Mouse (Mus musculus): ENCODE measurements around the gene Csrnp1.

Csrnp1 gene

GRCm38 (mm10) chr9:119945173-119945900 is 39.1 kb downstream of the Csrnp1 start:
- in situ Hi-C loops (cut with MboI, MseI): no loop called here

DNA sequence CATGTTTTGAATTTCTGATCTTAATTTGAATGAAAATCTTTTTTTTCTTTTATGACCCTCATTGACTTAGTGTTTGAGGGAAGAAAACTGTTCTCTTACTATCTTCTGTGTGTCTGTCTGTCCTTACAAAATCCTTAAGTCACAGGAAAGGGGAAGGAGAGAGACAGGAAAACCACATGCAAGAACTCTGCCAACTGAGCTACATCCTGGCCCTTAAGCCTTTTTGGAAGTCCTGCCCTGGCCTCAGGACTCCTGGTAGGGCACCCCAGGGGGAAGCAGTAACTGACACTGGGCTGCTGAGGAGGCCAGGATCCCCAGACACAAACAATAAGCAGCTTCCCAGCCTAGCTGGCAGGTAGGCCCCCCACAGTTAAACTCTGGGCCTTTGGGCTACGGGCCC is 41.1 kb downstream of the Csrnp1 start:
- in situ Hi-C loops (cut with MboI, MseI): no loop called here

GRCm38 (mm10) chr9:119941861-119942260 is 42.6 kb downstream of the Csrnp1 start:
- in situ Hi-C loops (cut with MboI, MseI): no loop called here

DNA sequence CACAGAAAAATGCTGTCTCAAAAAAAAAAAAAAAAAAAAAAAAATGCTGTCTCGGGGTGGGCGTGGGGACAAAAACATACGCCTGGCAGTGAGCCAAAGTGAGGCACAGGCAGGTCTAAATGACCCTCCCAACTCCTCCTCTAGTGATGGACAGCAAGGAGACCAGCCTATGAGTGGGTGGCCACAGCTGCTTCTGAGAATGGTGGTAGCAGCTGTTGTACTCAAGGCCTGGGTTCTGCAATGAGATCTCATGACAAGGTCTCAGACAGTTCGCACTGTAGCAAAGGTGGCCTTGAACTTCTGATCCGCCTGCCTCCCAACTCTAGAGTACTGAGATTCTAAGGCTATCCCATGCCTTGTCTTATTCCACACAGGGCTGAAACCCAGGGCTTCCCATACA is 43.1 kb downstream of the Csrnp1 start:
- in situ Hi-C loops (cut with MboI, MseI): no loop called here

GRCm38 (mm10) chr9:119939646-119940045 is 44.8 kb downstream of the Csrnp1 start:
- in situ Hi-C loops (cut with MboI, MseI): no loop called here

- in situ Hi-C loops (cut with MboI, MseI): no loop called here
These were observed 46.0 kb downstream of the Csrnp1 start for GRCm38 (mm10) chr9:119938496-119938895.

DNA sequence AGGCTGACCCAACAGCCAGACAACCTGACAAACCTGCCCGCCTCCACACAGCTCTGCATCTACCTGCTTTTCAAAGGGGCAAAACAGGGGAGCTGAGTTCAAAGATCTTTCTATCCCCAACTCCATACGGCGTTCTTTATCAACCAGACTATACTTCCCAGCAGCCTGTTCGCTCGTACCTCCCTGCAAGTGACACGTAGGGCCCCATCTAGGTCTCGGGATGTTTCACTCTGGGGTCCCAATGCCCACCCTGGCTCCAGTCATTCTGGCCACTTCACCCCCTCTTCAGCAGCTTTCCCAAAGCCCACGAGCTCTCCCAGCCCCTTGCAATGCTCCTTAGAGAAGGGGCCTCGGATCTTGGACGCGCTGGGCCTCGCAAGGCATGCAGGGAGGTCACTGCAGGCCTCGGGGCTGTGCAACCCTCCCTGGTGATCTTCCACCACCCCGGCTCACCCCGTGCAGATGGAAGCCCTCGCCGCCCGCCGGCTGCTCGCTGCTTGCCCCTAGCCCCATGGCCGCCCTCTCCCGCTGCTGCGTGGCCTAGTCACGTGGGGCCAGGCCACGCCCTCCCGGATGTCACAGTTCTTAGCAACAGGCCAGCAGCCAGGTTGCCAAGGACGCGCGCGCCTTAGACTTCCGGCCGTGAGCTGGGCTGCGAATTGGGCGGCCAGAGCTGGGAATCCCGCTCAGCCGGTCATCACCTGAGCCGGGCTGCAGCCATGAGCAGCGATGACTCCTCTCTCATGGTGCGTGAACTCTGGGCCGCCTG is 47.3 kb downstream of the Csrnp1 start, which contains the start of the genes Gorasp1 and Ttc21a:
Gorasp1 (minus strand) TSS at position 561 of the 769 bp plus-strand sequence.
Ttc21a (plus strand) TSS at position 602 of the 769 bp plus-strand sequence.
- in situ Hi-C loops (cut with MboI, MseI): no loop called here

- in situ Hi-C loops (cut with MboI, MseI): no loop called here
These were observed 50.8 kb downstream of the Csrnp1 start for GRCm38 (mm10) chr9:119933675-119934074.

GRCm38 (mm10) chr9:119932358-119932757 is 52.1 kb downstream of the Csrnp1 start:
- in situ Hi-C loops (cut with MboI, MseI): no loop called here

DNA sequence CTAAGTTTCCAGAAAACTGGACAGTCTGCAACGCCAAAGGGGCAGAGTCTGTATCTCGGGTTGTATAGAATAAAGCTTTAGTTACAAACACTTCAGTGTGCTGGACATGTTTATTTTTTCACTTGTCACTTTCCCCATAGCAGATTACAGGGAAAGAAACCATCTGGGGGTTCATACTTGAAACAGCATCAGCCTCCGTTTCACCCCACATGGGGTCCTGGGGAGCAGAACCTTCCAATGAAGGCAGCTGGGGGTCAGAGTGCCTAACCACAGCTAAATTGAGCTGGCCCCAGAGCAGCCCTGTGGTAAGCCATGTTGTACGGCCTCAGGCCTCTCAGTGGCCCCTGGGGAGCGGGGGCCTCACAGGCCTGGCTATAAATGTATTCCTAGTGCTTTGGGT is 58.0 kb downstream of the Csrnp1 start:
- in situ Hi-C loops (cut with MboI, MseI): no loop called here

DNA sequence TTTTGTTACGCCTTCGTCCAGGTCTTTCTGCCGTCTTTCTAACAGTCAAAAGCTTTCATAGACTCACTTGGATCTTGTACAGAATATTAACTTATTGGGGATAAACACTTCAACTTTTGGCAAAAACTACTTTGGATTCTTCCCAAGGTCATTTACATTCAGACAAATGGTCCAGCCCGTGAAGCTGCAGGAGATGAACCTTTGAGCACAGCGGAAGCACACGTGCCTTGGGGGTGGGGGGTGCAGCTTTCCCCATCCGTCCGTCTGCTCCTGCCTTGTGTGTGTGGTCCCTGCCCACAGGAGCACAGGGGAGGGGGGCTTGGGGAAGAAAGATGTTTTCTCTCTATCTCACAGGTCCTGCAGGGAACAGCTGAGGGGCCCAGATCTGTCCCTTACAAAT is 58.7 kb downstream of the Csrnp1 start:
- in situ Hi-C loops (cut with MboI, MseI): no loop called here

DNA sequence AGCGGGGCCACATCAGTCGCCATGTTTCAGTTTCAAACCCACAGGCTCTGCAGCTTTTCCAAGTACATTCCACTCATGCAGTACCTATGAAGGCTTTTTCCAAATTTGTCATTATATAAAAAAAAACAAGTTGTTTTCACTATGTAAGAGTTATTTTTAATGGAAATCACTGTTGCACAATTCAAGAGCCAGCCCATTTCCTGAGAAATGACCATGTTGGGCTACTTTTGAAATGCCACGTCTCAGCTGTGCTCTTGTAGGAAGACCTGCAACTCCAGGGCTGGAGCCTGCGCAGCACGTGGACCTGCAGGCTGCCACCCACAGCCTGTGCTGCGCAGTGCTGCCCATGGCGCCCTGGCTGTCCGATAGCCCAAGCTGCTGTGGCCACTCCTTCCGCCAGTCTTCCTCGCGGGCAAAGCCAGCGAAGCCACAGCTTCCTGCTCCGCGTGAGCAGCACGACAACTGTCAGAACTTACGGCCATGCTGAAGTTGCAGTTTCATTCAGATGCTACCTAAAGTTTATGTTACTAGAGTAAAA is 59.3 kb downstream of the Csrnp1 start:
- in situ Hi-C loops (cut with MboI, MseI): no loop called here

DNA sequence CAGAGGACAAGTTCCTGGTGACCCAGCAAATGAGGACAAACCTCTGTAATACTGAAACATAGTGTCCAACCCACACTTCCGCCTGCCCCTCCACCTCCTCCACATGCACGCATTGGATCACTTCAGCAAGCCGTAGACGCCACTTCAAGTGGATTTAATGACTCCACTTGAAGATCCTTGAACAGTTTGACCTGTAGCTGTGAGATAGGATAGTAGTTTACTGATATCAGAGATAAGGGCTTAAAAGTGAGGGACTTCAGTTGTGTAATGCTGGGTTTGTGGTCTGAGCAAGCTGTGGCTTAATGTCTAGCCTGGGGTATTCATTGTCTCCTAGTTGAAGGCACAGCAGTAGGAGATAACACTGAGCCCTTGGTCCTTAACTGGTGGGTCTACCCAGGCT is 61.0 kb downstream of the Csrnp1 start:
- in situ Hi-C loops (cut with MboI, MseI): no loop called here

Data from T-helper 1 cell (primary cell).